Mouse (Mus musculus) telencephalon, adult 2 months (tissue): ENCODE measurements around the gene Isg20.

Experiments
- DNase-seq: peaks from one replicate; pipeline ENCODE4 v3.0.0-alpha.2; 2011; ENCODE audit warnings: low read depth, low spot score

The Isg20 gene

GRCm38 (mm10) chr7:78912974-78913474 is at the start of gene Isg20:
Gene Isg20 (plus strand): TSS chr7:78913424.
- DNase-seq: no peak

GRCm38 (mm10) chr7:78863796-78864445 is 49.3 kb upstream of the Isg20 start:
- no peak for DNase-seq

GRCm38 (mm10) chr7:78864446-78864802 is 48.8 kb upstream of the Isg20 start:
- DNase-seq: no peak

- DNase-seq: no peak
Measured at GRCm38 (mm10) chr7:78865212-78865949, 47.8 kb upstream of the Isg20 start.

- no peak for DNase-seq
Measured at GRCm38 (mm10) chr7:78868731-78869130, 44.5 kb upstream of the Isg20 start.

- no peak for DNase-seq
Measured at GRCm38 (mm10) chr7:78872366-78872765, 40.9 kb upstream of the Isg20 start.

- DNase-seq: no peak
Measured at GRCm38 (mm10) chr7:78872831-78873230, 40.4 kb upstream of the Isg20 start.

- no peak for DNase-seq
Measured at GRCm38 (mm10) chr7:78881607-78882468, 31.4 kb upstream of the Isg20 start.

GRCm38 (mm10) chr7:78882469-78882837 is 30.8 kb upstream of the Isg20 start:
- DNase-seq: no peak

GRCm38 (mm10) chr7:78883016-78883725 is 30.1 kb upstream of the Isg20 start:
- DNase-seq: no peak

- DNase-seq: no peak
Measured at GRCm38 (mm10) chr7:78883726-78884060, 29.5 kb upstream of the Isg20 start.

GRCm38 (mm10) chr7:78884139-78884538 is 29.1 kb upstream of the Isg20 start:
- DNase-seq: peak; percentile 42

GRCm38 (mm10) chr7:78885404-78885803 is 27.8 kb upstream of the Isg20 start:
- peak; percentile 50 for DNase-seq

GRCm38 (mm10) chr7:78886496-78886895 is 26.7 kb upstream of the Isg20 start:
- no peak for DNase-seq

- DNase-seq: no peak
Measured at GRCm38 (mm10) chr7:78887431-78887842, 25.8 kb upstream of the Isg20 start.

GRCm38 (mm10) chr7:78890641-78891040 is 22.6 kb upstream of the Isg20 start:
- DNase-seq: no peak

GRCm38 (mm10) chr7:78893917-78894316 is 19.3 kb upstream of the Isg20 start:
- DNase-seq: no peak

- DNase-seq: no peak
Measured at GRCm38 (mm10) chr7:78895021-78895652, 18.1 kb upstream of the Isg20 start.

- DNase-seq: peak; percentile 97
Measured at GRCm38 (mm10) chr7:78895653-78896333, 17.4 kb upstream of the Isg20 start, which contains the start of gene Aen. Gene Aen (plus strand): TSS chr7:78895854.

GRCm38 (mm10) chr7:78897567-78897966 is 15.7 kb upstream of the Isg20 start:
- no peak for DNase-seq
